In genomic region chr16:35316856-35317264, GRCm38 (mm10) we compare ENCODE assay signal across 26 mouse cellular contexts. TPM values are rescaled to one million over a fixed set of nuclear protein-coding genes. Genes with fewer than 3 reads are reported as not detected.
DNase-seq lines count a peak whose midpoint lies in the region; ATAC-seq and TF ChIP-seq lines count a peak whose summit lies in the region.
"Had no signal": no experiment of that assay in that cellular context is flagged by ENCODE, and none has a peak within 500 bp of the region (broad histone marks: within the 10 kb centered on the region; RNA-seq: fewer than 3 reads in every experiment).

No protein-coding gene starts in this region.

- in situ Hi-C loops in CH12.LX (cut with MboI; ENCODE audit: low pct_ligation_motif_present, low pct_unique_long_range_greater_than_20kb, low sequenced_read_pairs), result loop anchor here (10.0 kb wide), 1 partner anchor 308 kb away; no protein-coding TSS in a partner anchor

- no peak for ATAC-seq in midbrain, embryonic 16.5 days
- ATAC-seq: forebrain, embryonic 14.5 days; forebrain, embryonic 16.5 days had no signal

- H3K4me2 ChIP-seq in CH12.LX (ENCODE audit: insufficient read depth, low read depth, poor library complexity, severe bottlenecking), result no peak overlapping the region
- no peak overlapping the region for H3K4me2 ChIP-seq in myocyte (ENCODE audit: low read depth)
- no peak overlapping the region for H3K4me2 ChIP-seq in midbrain, embryonic 16.5 days (ENCODE audit: low read length)
- H3K4me2 ChIP-seq: embryonic facial prominence, embryonic 13.5 days; embryonic facial prominence, embryonic 15.5 days; forebrain, embryonic 12.5 days had no signal

- no peaks in the 10 kb centered on the region for H3K79me2 ChIP-seq in C2C12 (ENCODE audit: control insufficient read depth, insufficient read depth)
- no peaks in the 10 kb centered on the region for H3K79me2 ChIP-seq in CH12.LX (replicated peaks; ENCODE audit: control insufficient read depth, extremely low read depth, insufficient read depth, poor library complexity, severe bottlenecking)
- H3K79me2 ChIP-seq in myocyte (ENCODE audit: control insufficient read depth, insufficient read depth), result no peaks in the 10 kb centered on the region

- dilution Hi-C loops in CH12.LX (cut with MboI; ENCODE audit: extremely low pct_ligation_motif_present, extremely low pct_unique_long_range_greater_than_20kb, low sequenced_read_pairs), result no loop called here

- H3K36me3 ChIP-seq in C2C12 (ENCODE audit: control insufficient read depth, insufficient read depth), result no peaks in the 10 kb centered on the region
- peaks cover 5 to 10% of the 10 kb centered on the region in 2 experiments for H3K36me3 ChIP-seq in CH12.LX (replicated peaks in 1 of 2; ENCODE audit: control insufficient read depth in 1 of 2, insufficient read depth in 1 of 2, low read length in 1 of 2)
- peaks cover 5% of the 10 kb centered on the region for H3K36me3 ChIP-seq in myocyte (ENCODE audit: control insufficient read depth, insufficient read depth)
- H3K36me3 ChIP-seq in midbrain, embryonic 16.5 days (ENCODE audit: control insufficient read depth, insufficient read depth, low read length), result 0 out of 2 replicates have a peak, but pooled peaks cover 2% of the 10 kb centered on the region

- H3K4me3 ChIP-seq in C2C12 (ENCODE audit: insufficient read depth, poor library complexity, severe bottlenecking) (no peak overlapping the region), CH12.LX (replicated peaks in 1 of 3; ENCODE audit: low read depth in 2 of 3, low read length in 2 of 3, poor library complexity in 1 of 3) (no peak overlapping the region), myocyte (no peak overlapping the region)
- no peak overlapping the region for H3K4me3 ChIP-seq in midbrain, embryonic 16.5 days (ENCODE audit: low read depth, low read length)
- H3K4me3 ChIP-seq: embryonic facial prominence, embryonic 13.5 days; embryonic facial prominence, embryonic 15.5 days; erythroblast, embryonic 14.5 days; forebrain, embryonic 10.5 days; forebrain, embryonic 12.5 days had no signal

- peaks cover 0 to 5% of the 10 kb centered on the region in 2 experiments; a peak in 1 of 4 replicates for H3K4me1 ChIP-seq in CH12.LX (ENCODE audit: control insufficient read depth in 1 of 2, insufficient read depth in 2 of 2)
- H3K4me1 ChIP-seq in midbrain, embryonic 16.5 days (ENCODE audit: control insufficient read depth, insufficient read depth, low read length), result peaks cover under 1% of the 10 kb centered on the region; the same call in 1 of the 2 replicates
- H3K4me1 ChIP-seq: embryonic facial prominence, embryonic 15.5 days had no signal

- DNase-seq in CH12.LX (ENCODE audit: extremely low read depth) (peak; percentile 11), MN1 (ENCODE audit: low spot score) (no peak)
- peak; percentile 8 for DNase-seq in induced T-regulatory cell, adult 2 months (ENCODE audit: low read depth)
- no peak for DNase-seq in layer of hippocampus, adult 8-10 months (ENCODE audit: low spot score in 2 of 2)
- no peak for DNase-seq in right cerebral cortex, postnatal 36 days (ENCODE audit: low spot score in 2 of 2)
- DNase-seq: adrenal gland, adult 2 months; adrenal gland, postnatal 10 days; adrenal gland, postnatal 25 days; B cell, adult 2 months; cerebellum, adult 11 months; cerebellum, adult 18-20 months; cerebellum, adult 8-10 months; cerebellum, adult 9-11 months; cerebellum, postnatal 14 days; cerebellum, postnatal 36 days; embryo, embryonic 11 days had no signal

- H3K79me3 ChIP-seq in C2C12 (ENCODE audit: low read depth), result no peaks in the 10 kb centered on the region

- H3K27me3 ChIP-seq in C2C12 (ENCODE audit: control insufficient read depth, insufficient read depth, insufficient read length), result no peaks in the 10 kb centered on the region
- H3K27me3 ChIP-seq in CH12.LX (replicated peaks), result no peaks in the 10 kb centered on the region
- no peaks in the 10 kb centered on the region for H3K27me3 ChIP-seq in myocyte (ENCODE audit: control insufficient read depth, insufficient read depth, insufficient read length)
- no peaks in the 10 kb centered on the region for H3K27me3 ChIP-seq in midbrain, embryonic 16.5 days (ENCODE audit: control insufficient read depth, insufficient read depth, low read depth, low read length)
- H3K27me3 ChIP-seq: embryonic facial prominence, embryonic 13.5 days; embryonic facial prominence, embryonic 15.5 days; forebrain, embryonic 12.5 days had no signal

- H3K27ac ChIP-seq in CH12.LX (ENCODE audit: insufficient read depth, low read depth), result no peak overlapping the region
- no peak overlapping the region for H3K27ac ChIP-seq in midbrain, embryonic 16.5 days (ENCODE audit: low read length)
- H3K27ac ChIP-seq: embryonic facial prominence, embryonic 13.5 days; embryonic facial prominence, embryonic 15.5 days; forebrain, embryonic 10.5 days; forebrain, embryonic 12.5 days had no signal

- H3K9ac ChIP-seq in CH12.LX (ENCODE audit: insufficient read depth, low read depth), result no peak overlapping the region
- no peak overlapping the region for H3K9ac ChIP-seq in midbrain, embryonic 16.5 days (ENCODE audit: low read depth, low read length)
- H3K9ac ChIP-seq: embryonic facial prominence, embryonic 13.5 days; embryonic facial prominence, embryonic 15.5 days; forebrain, embryonic 12.5 days had no signal

- TF ChIP-seq RAD21 in CH12.LX (IDR thresholded peaks at IDR 0.05; ENCODE audit: low read depth, low read length), result no peak

- TF ChIP-seq EP300 in CH12.LX (IDR thresholded peaks at IDR 0.05; ENCODE audit: low read length), result peak; percentile 57

- H3ac ChIP-seq in C2C12 (ENCODE audit: control insufficient read depth, insufficient read length, low read depth), result no peak overlapping the region
- H3ac ChIP-seq in myocyte (ENCODE audit: control insufficient read depth, insufficient read length), result no peak overlapping the region

- no peaks in the 10 kb centered on the region for H3K9me3 ChIP-seq in CH12.LX (replicated peaks; ENCODE audit: low read length)
- no peaks in the 10 kb centered on the region for H3K9me3 ChIP-seq in midbrain, embryonic 16.5 days (replicated peaks; ENCODE audit: control insufficient read depth, low read length, poor library complexity, severe bottlenecking)
- H3K9me3 ChIP-seq: embryonic facial prominence, embryonic 13.5 days; embryonic facial prominence, embryonic 15.5 days; forebrain, embryonic 10.5 days; forebrain, embryonic 12.5 days had no signal

- no peak for TF ChIP-seq CTCF in C2C12 (IDR thresholded peaks at IDR 0.05; ENCODE audit: control insufficient read depth, insufficient read depth, insufficient read length)
- no peak for TF ChIP-seq CTCF in CH12.LX (conservative IDR thresholded peaks at IDR 0.05 in 1 of 2, IDR thresholded peaks at IDR 0.05 in 1 of 2; ENCODE audit: low read depth in 2 of 2, low read length in 2 of 2)

- TF ChIP-seq POLR2A in CH12.LX (IDR thresholded peaks at IDR 0.05; ENCODE audit: low read depth, low read length) (no peak), myocyte (IDR thresholded peaks at IDR 0.05; ENCODE audit: insufficient read length, low read depth) (no peak)

TF ChIP-seq in C2C12, 6 proteins besides CTCF, POLR2A, EP300 and RAD21:
- no peak for TF ChIP-seq MYOG (IDR thresholded peaks at IDR 0.05; ENCODE audit: control insufficient read depth, extremely low read depth, insufficient read length)
- peak; percentile 75 for TF ChIP-seq MYOD1 (IDR thresholded peaks at IDR 0.05; ENCODE audit: control insufficient read depth, insufficient read length, low read depth)

TF ChIP-seq in CH12.LX, 34 proteins besides CTCF, POLR2A, EP300 and RAD21:
- TF ChIP-seq BHLHE40 (IDR thresholded peaks at IDR 0.05; ENCODE audit: low read depth, low read length), result peak; percentile 76
- peak; percentile 69 for TF ChIP-seq IRF4 (IDR thresholded peaks at IDR 0.05; ENCODE audit: low read depth, low read length)
- TF ChIP-seq ETS1 (conservative IDR thresholded peaks at IDR 0.05; ENCODE audit: low read depth, low read length), result 0 out of 2 replicates have a peak, but pooled peaks have one; percentile 17
- no peak for TF ChIP-seq ZMIZ1 (IDR thresholded peaks at IDR 0.05; ENCODE audit: low read depth, low read length)
- 0 out of 2 replicates have a peak, but pooled peaks have one; percentile 55 for TF ChIP-seq SIN3A (IDR thresholded peaks at IDR 0.05; ENCODE audit: low read length)
- TF ChIP-seq MAFK (IDR thresholded peaks at IDR 0.05; ENCODE audit: insufficient replicate concordance, low read length), result 0 out of 2 replicates have a peak, but pooled peaks have one; percentile 36
- TF ChIP-seq ZNF384 (IDR thresholded peaks at IDR 0.05; ENCODE audit: low read depth, low read length), result peak; percentile 65
- no peak for TF ChIP-seq UBTF (IDR thresholded peaks at IDR 0.05; ENCODE audit: low read depth, low read length)
- no peak for TF ChIP-seq NRF1 (IDR thresholded peaks at IDR 0.05; ENCODE audit: low read depth, low read length)

TF ChIP-seq in myocyte, 11 proteins besides CTCF, POLR2A, EP300 and RAD21:
- TF ChIP-seq MYOD1 (IDR thresholded peaks at IDR 0.05; ENCODE audit: control insufficient read depth in 1 of 3, insufficient read length in 2 of 3, low read depth in 2 of 3), result peak; percentile 7 to 63 (median 16)
- no peak for TF ChIP-seq MAX (IDR thresholded peaks at IDR 0.05; ENCODE audit: low read depth)
- no peak for TF ChIP-seq SRF (IDR thresholded peaks at IDR 0.05; ENCODE audit: control insufficient read depth, insufficient read length, low read depth)
- TF ChIP-seq CEBPB (IDR thresholded peaks at IDR 0.05; ENCODE audit: insufficient read depth, poor library complexity, severe bottlenecking), result no peak
- no peak for TF ChIP-seq REST (IDR thresholded peaks at IDR 0.05; ENCODE audit: insufficient read depth, insufficient read length)
TF ChIP-seq in myocyte: peak in this region for 1.

RNA-seq across cellular contexts. Expression of gene Sec22a, which starts 46.9 kb away (rescaled TPM):
- 8.2 TPM for polyA plus RNA-seq in C2C12 (2012; fragmentation: generic; extraction: Trizol)
- 9.8 and 10.8 TPM in 2 replicates for total RNA-seq in CH12.LX (2012; rRNA removed)
- 14.1 and 17.8 TPM in 2 replicates for total RNA-seq in CH12.LX (2014; rRNA removed)
- 8.6 and 9.7 TPM in 2 replicates for polyA plus RNA-seq in CH12.LX (2012; ENCODE audit: insufficient read length, low read depth)
- polyA plus RNA-seq in myocyte (2012; fragmentation: generic; extraction: Trizol), result 7.7 TPM
- total RNA-seq in layer of hippocampus, adult 8-10 months (2022), result 10 to 100 TPM; 14.5 to 20.1 (median 16.6) TPM
- polyA plus RNA-seq in midbrain, embryonic 16.5 days (2015; fragmentation: Nextera tagmentation; extraction: Ambion mirVana), result 40.4 and 43.7 TPM in 2 replicates

Comparison
In these comparisons a context has a peak if more than half of its experiments do, and no peak if none do; other contexts are left out.
1. DNase-seq: peak in CH12.LX (single experiment) and induced T-regulatory cell, adult 2 months (single experiment); none in layer of hippocampus, adult 8-10 months (0 of 2), MN1 (single experiment) and right cerebral cortex, postnatal 36 days (0 of 2).